In genomic region chr17:12915881-12916583, GRCm38 (mm10) we compare ENCODE assay signal across 8 mouse cellular contexts. TPM values are rescaled to one million over a fixed set of nuclear protein-coding genes. Genes with fewer than 3 reads are reported as not detected.
DNase-seq lines count a peak whose midpoint lies in the region; ATAC-seq lines count a peak whose summit lies in the region.

Mrpl18 (minus strand) TSS chr17:12916345.

- H3K4me3 ChIP-seq in lung, embryonic 16.5 days (ENCODE audit: low read length), result peak within 1 kb of the TSS; percentile 99

- under 1% methylated on average over 56 of the region's 56 CpGs for WGBS in lung, embryonic 16.5 days

- peak within 1 kb of the TSS; percentile 92 for H3K27ac ChIP-seq in lung, embryonic 16.5 days (ENCODE audit: low read length)

- DNase-seq in MEL-GATA-1-ER (ENCODE audit: extremely low read depth, low read depth), result peak; percentile 99
- DNase-seq in cerebellum, adult 8-10 months, result peak; percentile 98
- peak; percentile 99 for DNase-seq in forelimb bud, embryonic 11.5 days (ENCODE audit: low read depth, low spot score)
- DNase-seq in layer of hippocampus, adult 9-10 months (ENCODE audit: low spot score), result peak; percentile 98
- DNase-seq in ovary, postnatal 10 days (ENCODE audit: low spot score), result peak; percentile 90
- peak; percentile 97 to 99 for DNase-seq in thymus, postnatal 10 days (ENCODE audit: low spot score in 2 of 2)

- H3K4me1 ChIP-seq in lung, embryonic 16.5 days (replicated peaks; ENCODE audit: control insufficient read depth, insufficient read depth, low read length), result peaks cover 4% of the 10 kb centered on the region; the same call in 1 of the 2 replicates

- no peaks in the 10 kb centered on the region for H3K27me3 ChIP-seq in lung, embryonic 16.5 days (ENCODE audit: control insufficient read depth, insufficient read depth, low read depth, low read length)

- peak within 1 kb of the TSS; percentile 72 for H3K4me2 ChIP-seq in lung, embryonic 16.5 days (ENCODE audit: low read depth, low read length)

- peak; percentile 97 to 98 for ATAC-seq in hematopoietic stem cell, adult 5-6 weeks (replicated peaks in 1 of 2; ENCODE audit: insufficient read depth in 1 of 2, low FRiP score in 2 of 2, low TSS enrichment in 1 of 2, low read depth in 1 of 2, poor library complexity in 2 of 2, severe bottlenecking in 2 of 2)
- ATAC-seq in lung, embryonic 16.5 days (ENCODE audit: low read depth), result peak; percentile 99

- peak within 1 kb of the TSS; percentile 98 for H3K9ac ChIP-seq in lung, embryonic 16.5 days (ENCODE audit: low read length)

- no peaks in the 10 kb centered on the region for H3K9me3 ChIP-seq in lung, embryonic 16.5 days (ENCODE audit: control insufficient read depth, low read length)

- peaks cover 42% of the 10 kb centered on the region for H3K36me3 ChIP-seq in lung, embryonic 16.5 days (ENCODE audit: control insufficient read depth, insufficient read depth, low read length)

RNA-seq across cellular contexts. Expression of gene Mrpl18, which starts in this region (rescaled TPM):
- 129 and 167 TPM in 2 replicates for total RNA-seq in hematopoietic stem cell, adult 5-6 weeks (2017)
- 135 and 139 TPM in 2 replicates for polyA plus RNA-seq in lung, embryonic 16.5 days (2015; fragmentation: Nextera tagmentation; extraction: Ambion mirVana)

Comparison
In these comparisons a context has a peak if more than half of its experiments do, and no peak if none do; other contexts are left out.
1. Peak in every context shown above with its lines: DNase-seq, ATAC-seq, H3K4me3 ChIP-seq and H3K27ac ChIP-seq.